Mouse (Mus musculus): ENCODE measurements around the gene Mpo. TPM values are rescaled to one million over a fixed set of nuclear protein-coding genes. Genes with fewer than 3 reads are reported as not detected.

Gene Mpo
- polyA plus RNA-seq, 1 experiment = not detected

DNA sequence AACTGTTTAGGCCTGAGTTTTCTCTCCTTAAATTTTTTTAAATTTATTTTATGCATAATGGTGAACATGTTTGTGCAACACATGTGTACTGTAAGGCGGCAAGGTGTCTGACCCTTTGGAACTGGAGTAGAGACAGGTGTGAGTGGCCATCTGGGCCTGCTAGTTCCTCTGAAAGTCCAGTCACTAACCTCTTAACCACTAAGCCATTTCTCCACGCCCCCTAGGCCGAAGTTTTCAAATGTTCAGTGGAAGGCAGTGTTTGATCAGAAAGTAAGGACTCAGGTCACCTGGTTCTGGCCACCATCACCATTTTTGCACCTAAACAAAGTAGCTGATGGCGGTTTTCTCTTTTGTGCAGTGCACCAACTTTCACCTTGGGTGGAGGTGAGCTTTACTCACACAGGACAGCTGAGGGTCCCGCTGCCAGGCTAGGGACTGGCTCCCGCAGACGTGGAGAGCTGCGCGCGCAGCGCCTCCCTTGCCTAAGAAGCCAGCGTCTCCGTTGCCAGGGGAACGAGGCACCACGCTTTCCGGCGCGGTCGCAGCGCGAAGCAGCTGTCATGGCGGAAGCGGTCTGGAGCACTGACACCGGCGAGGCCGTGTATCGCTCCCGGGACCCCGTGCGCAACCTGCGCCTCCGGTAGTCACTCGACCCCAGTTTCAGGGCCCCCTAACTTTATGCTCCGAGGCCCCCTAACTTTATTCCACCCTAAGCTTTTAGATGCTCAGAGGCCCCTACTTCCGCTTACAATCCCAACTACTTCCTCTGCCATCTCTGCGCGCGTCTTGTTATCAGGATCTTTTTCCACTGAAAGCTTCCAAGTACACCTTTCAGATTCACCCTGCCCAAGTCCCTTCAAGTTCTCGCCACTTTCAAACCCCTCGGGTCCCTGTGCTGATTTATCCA is 59.6 kb downstream of the Mpo start, which contains the start of gene Mks1:
Gene Mks1, plus strand, starts transcription at position 526 of the 907 bp plus-strand sequence.
- TF ChIP-seq POLR2A (IDR thresholded peaks at IDR 0.05; ENCODE audit: insufficient read depth, low read length) (no peak), CTCF (IDR thresholded peaks at IDR 0.05; ENCODE audit: low read depth, low read length) (no peak), EP300 (IDR thresholded peaks at IDR 0.05; ENCODE audit: insufficient read depth, low read depth, low read length) (0 out of 2 replicates have a peak, but pooled peaks have one; percentile 32)
- no peaks in the 10 kb centered on the region for H3K27me3 ChIP-seq (ENCODE audit: control insufficient read depth, insufficient read depth, low read length, poor library complexity, severe bottlenecking)
- H3K4me3 ChIP-seq (ENCODE audit: low read depth, low read length) = peak within 1 kb of the TSS; percentile 52
- peaks cover 2% of the 10 kb centered on the region; the same call in 1 of the 2 replicates for H3K36me3 ChIP-seq (ENCODE audit: control insufficient read depth, insufficient read depth, low read length, poor library complexity, severe bottlenecking)
- H3K27ac ChIP-seq (ENCODE audit: insufficient read depth, low read length) = no peak within 1 kb of the TSS
- H3K4me1 ChIP-seq (ENCODE audit: control insufficient read depth, insufficient read depth, low read length) = no peaks in the 10 kb centered on the region
- H3K9ac ChIP-seq (ENCODE audit: low read depth, poor library complexity, severe bottlenecking) = peak within 1 kb of the TSS; percentile 56
- no peaks in the 10 kb centered on the region for H3K9me3 ChIP-seq (replicated peaks; ENCODE audit: control insufficient read depth, insufficient read depth, low read length, poor library complexity, severe bottlenecking)

DNA sequence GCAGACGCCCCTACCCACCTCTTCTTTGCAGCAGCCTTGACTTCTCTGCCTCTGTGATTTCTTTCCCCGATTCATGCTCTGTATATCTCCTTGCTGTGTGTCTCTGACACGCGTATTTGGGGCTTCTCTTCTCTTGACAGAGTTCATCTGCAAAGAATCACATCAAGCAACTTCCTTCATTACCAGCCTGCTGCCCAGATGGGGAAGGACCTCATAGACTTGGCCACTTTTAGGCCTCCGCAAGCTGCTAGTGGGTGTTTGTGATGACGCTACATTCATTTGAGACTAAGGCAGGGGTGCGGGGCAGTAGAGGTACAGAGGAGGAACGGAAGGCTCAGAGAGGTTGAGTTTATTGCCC is 60.2 kb downstream of the Mpo start:
- Histone ChIP-seq H3K36me3 (ENCODE audit: control insufficient read depth, insufficient read depth, low read length, poor library complexity, severe bottlenecking) (peaks cover 5% of the 10 kb centered on the region; the same call in 1 of the 2 replicates), H3K27ac (ENCODE audit: insufficient read depth, low read length) (no peak overlapping the region)

More for the DNA sequence above, 60.2 kb downstream of the Mpo start:
- Histone ChIP-seq H3K27me3 (ENCODE audit: control insufficient read depth, insufficient read depth, low read length, poor library complexity, severe bottlenecking) (no peaks in the 10 kb centered on the region), H3K9ac (ENCODE audit: low read depth, poor library complexity, severe bottlenecking) (peak overlapping the region; percentile 56), H3K4me3 (ENCODE audit: low read depth, low read length) (peak overlapping the region; percentile 49), H3K4me1 (ENCODE audit: control insufficient read depth, insufficient read depth, low read length) (no peaks in the 10 kb centered on the region), H3K9me3 (replicated peaks; ENCODE audit: control insufficient read depth, insufficient read depth, low read length, poor library complexity, severe bottlenecking) (no peaks in the 10 kb centered on the region)
- no peak for TF ChIP-seq POLR2A (IDR thresholded peaks at IDR 0.05; ENCODE audit: insufficient read depth, low read length)
- TF ChIP-seq EP300 (IDR thresholded peaks at IDR 0.05; ENCODE audit: insufficient read depth, low read depth, low read length) = no peak
- no peak for TF ChIP-seq CTCF (IDR thresholded peaks at IDR 0.05; ENCODE audit: low read depth, low read length)

Other genes starting within 250 kb of the Mpo start
- gene Gm11492, start 226.9 kb upstream of the Mpo start, polyA plus RNA-seq (2011; ENCODE audit: insufficient read depth, insufficient read length, low read depth, missing spikeins) = 0.46 TPM in 1 of 2 replicates, not detected in the other
- gene Sept4, start 224.7 kb upstream of the Mpo start, polyA plus RNA-seq (2011; ENCODE audit: insufficient read depth, insufficient read length, low read depth, missing spikeins) = 68.5 and 78.6 TPM in 2 replicates
- gene Mtmr4, start 201.4 kb upstream of the Mpo start, polyA plus RNA-seq (2011; ENCODE audit: insufficient read depth, insufficient read length, low read depth, missing spikeins) = 47.7 and 50.4 TPM in 2 replicates
- 1.5 and 1.6 TPM in 2 replicates for gene Hsf5, start 176.4 kb upstream of the Mpo start, polyA plus RNA-seq (2011; ENCODE audit: insufficient read depth, insufficient read length, low read depth, missing spikeins)
- 2.8 and 4.9 TPM in 2 replicates for gene Rnf43, start 130.9 kb upstream of the Mpo start, polyA plus RNA-seq (2011; ENCODE audit: insufficient read depth, insufficient read length, low read depth, missing spikeins)
- 83.6 and 86.3 TPM in 2 replicates for gene Supt4a, start 56.0 kb upstream of the Mpo start, polyA plus RNA-seq (2011; ENCODE audit: insufficient read depth, insufficient read length, low read depth, missing spikeins)
- gene Tspoap1, start 33.0 kb upstream of the Mpo start, polyA plus RNA-seq (2011; ENCODE audit: insufficient read depth, insufficient read length, low read depth, missing spikeins) = 3.2 and 5.1 TPM in 2 replicates
- not detected in 2 replicates for gene Lpo, start 34.7 kb downstream of the Mpo start, polyA plus RNA-seq (2011; ENCODE audit: insufficient read depth, insufficient read length, low read depth, missing spikeins)
- gene Mks1, start 59.6 kb downstream of the Mpo start, polyA plus RNA-seq (2011; ENCODE audit: insufficient read depth, insufficient read length, low read depth, missing spikeins) = 8.2 and 12.1 TPM in 2 replicates
- not detected in 2 replicates for gene Epx, start 82.0 kb downstream of the Mpo start, polyA plus RNA-seq (2011; ENCODE audit: insufficient read depth, insufficient read length, low read depth, missing spikeins)
- gene Olfr462, start 98.7 kb downstream of the Mpo start, polyA plus RNA-seq (2011; ENCODE audit: insufficient read depth, insufficient read length, low read depth, missing spikeins) = not detected in 2 replicates
- not detected in 2 replicates for gene Olfr463, start 103.8 kb downstream of the Mpo start, polyA plus RNA-seq (2011; ENCODE audit: insufficient read depth, insufficient read length, low read depth, missing spikeins)
- not detected in 2 replicates for gene Olfr464, start 127.4 kb downstream of the Mpo start, polyA plus RNA-seq (2011; ENCODE audit: insufficient read depth, insufficient read length, low read depth, missing spikeins)
- 130 and 133 TPM in 2 replicates for gene Dynll2, start 194.0 kb downstream of the Mpo start, polyA plus RNA-seq (2011; ENCODE audit: insufficient read depth, insufficient read length, low read depth, missing spikeins)

Measured in ES-Bruce4 (cell line).